Mouse (Mus musculus): ENCODE measurements around the gene Clip4.

Clip4 gene

GRCm38 (mm10) chr17:71872976-71873375 is 104.7 kb downstream of the Clip4 start:
- DNase-seq (ENCODE audit: low spot score), result peak; percentile 21

GRCm38 (mm10) chr17:71874077-71874476 is 105.8 kb downstream of the Clip4 start:
- DNase-seq (ENCODE audit: low spot score), result peak; percentile 33

- DNase-seq (ENCODE audit: low spot score), result no peak
Observed at GRCm38 (mm10) chr17:71874795-71875194, 106.5 kb downstream of the Clip4 start.

GRCm38 (mm10) chr17:71875492-71875891 is 107.2 kb downstream of the Clip4 start:
- DNase-seq (ENCODE audit: low spot score), result no peak

- DNase-seq (ENCODE audit: low spot score), result no peak
Observed at GRCm38 (mm10) chr17:71881369-71881768, 113.1 kb downstream of the Clip4 start.

- peak; percentile 44 for DNase-seq (ENCODE audit: low spot score)
Observed at GRCm38 (mm10) chr17:71909107-71909506, 140.8 kb downstream of the Clip4 start.

GRCm38 (mm10) chr17:71913188-71913587 is 144.9 kb downstream of the Clip4 start:
- no peak for DNase-seq (ENCODE audit: low spot score)
